Mouse (Mus musculus) stomach, postnatal 0 days (tissue): Measurements from ENCODE around the gene Aatk.

Experiments used
- CTCF ChIP-seq: IDR thresholded peaks from 2 replicates; pipeline ENCODE4 v1.5.1; 2016; ENCODE audit warnings: antibody characterized with exemption, low read depth, mild to moderate bottlenecking, moderate library complexity
- EP300 ChIP-seq: optimal IDR thresholded peaks from 2 replicates; pipeline ENCODE3; 2016; ENCODE audit warnings: antibody characterized with exemption

DNA sequence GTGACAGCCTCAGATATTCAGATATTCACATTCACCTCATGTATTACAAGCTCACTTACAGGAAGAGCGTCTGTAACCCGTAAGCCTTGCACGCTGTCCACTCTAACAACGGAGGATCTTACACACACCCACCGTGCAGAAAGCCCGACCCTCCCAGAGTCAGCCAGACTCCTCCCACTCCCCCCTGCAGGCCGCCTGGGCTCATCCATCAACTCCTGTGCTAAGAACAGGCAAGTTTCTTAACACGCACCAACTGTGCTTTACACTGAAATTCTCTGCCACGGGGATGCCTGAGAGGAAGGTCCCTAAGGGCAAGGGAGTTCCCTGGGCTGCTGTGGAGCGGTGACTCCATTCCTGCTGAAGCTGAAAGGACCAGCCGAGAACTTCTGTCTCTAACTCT, 22.3 kb upstream of the Aatk start:
- TF ChIP-seq CTCF: no peak
- TF ChIP-seq EP300: no peak
